19 mouse cellular contexts compared by ENCODE assay signal in the genomic region with DNA sequence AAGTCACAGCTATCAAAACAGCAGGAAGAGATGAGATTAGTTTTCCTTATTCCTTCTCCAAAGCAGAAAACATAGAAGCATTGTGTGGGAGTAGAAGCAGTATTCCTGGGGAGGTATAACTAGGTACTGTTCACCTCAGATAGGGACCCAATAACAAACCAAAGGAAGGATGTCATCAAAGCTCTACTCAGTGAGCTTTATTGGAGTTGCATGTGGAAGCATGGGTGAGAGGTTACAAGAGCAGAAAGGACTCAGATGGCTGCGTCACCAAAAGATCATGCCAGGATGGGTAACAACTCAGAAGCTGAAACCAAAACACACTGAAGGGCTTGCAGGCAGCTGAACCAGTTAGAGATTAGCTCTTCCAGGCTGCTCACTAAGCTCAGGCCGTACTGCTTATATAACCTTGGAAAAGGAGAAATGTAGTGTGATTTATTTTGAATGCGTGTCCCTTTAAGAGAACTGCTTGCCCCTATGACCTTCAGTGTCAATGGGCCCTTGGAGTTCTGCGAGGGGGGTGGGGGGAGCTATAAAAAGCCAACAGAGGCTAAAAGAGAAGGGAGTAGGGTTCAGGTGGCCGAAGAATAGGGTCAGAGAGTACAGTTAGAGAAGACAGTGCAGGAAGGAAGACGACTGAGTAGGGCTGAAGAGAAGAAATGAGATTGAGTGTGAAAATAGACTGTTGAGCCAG. TPM values are rescaled to one million over a fixed set of nuclear protein-coding genes. Genes with fewer than 3 reads are reported as not detected.
DNase-seq lines count a peak whose midpoint lies in the region; ATAC-seq lines count a peak whose summit lies in the region.
"Had no signal": no experiment of that assay in that cellular context is flagged by ENCODE, and none has a peak within 500 bp of the region (broad histone marks: within the 10 kb centered on the region; RNA-seq: fewer than 3 reads in every experiment).

No protein-coding gene starts in this region.

- H3K27me3 ChIP-seq in heart, embryonic 12.5 days (replicated peaks) = no peaks in the 10 kb centered on the region
- H3K27me3 ChIP-seq in lung, embryonic 15.5 days = no peaks in the 10 kb centered on the region
- H3K27me3 ChIP-seq: CH12.LX; hindbrain, embryonic 12.5 days; intestine, embryonic 15.5 days; limb, embryonic 12.5 days; megakaryocyte, embryonic 14.5 days; neural tube, embryonic 13.5 days had no signal

- intact Hi-C loops in heart, postnatal 36 days (cut with DNase I) = no loop called here

- no peak overlapping the region for H3K4me3 ChIP-seq in heart, embryonic 12.5 days
- H3K4me3 ChIP-seq in lung, embryonic 15.5 days = no peak overlapping the region
- H3K4me3 ChIP-seq: hindbrain, embryonic 12.5 days; intestine, embryonic 15.5 days; limb, embryonic 12.5 days; megakaryocyte, embryonic 14.5 days; neural tube, embryonic 13.5 days had no signal

- ATAC-seq in heart, embryonic 12.5 days (ENCODE audit: insufficient number of reproducible peaks, low FRiP score) = no peak
- peak; percentile 46; the same call in 1 of the 2 replicates for ATAC-seq in lung, embryonic 15.5 days (ENCODE audit: borderline replicate concordance, extremely low read depth, low FRiP score, low TSS enrichment)
- ATAC-seq: forebrain, embryonic 16.5 days; intestine, embryonic 15.5 days had no signal

- 0 out of 2 replicates have a peak overlapping the region, but pooled peaks have one; percentile 27 for H3K9ac ChIP-seq in heart, embryonic 12.5 days
- no peak overlapping the region for H3K9ac ChIP-seq in lung, embryonic 15.5 days
- H3K9ac ChIP-seq: hindbrain, embryonic 12.5 days; intestine, embryonic 15.5 days; limb, embryonic 12.5 days; neural tube, embryonic 13.5 days had no signal

- H3K27ac ChIP-seq in heart, embryonic 12.5 days (ENCODE audit: poor library complexity, severe bottlenecking) = peak overlapping the region; percentile 81
- H3K27ac ChIP-seq in lung, embryonic 15.5 days = peak overlapping the region; percentile 41; the same call in 1 of the 2 replicates
- H3K27ac ChIP-seq: hindbrain, embryonic 12.5 days; intestine, embryonic 15.5 days; limb, embryonic 12.5 days; neural tube, embryonic 13.5 days had no signal

- H3K4me2 ChIP-seq in heart, embryonic 12.5 days = peak overlapping the region; percentile 22
- no peak overlapping the region for H3K4me2 ChIP-seq in lung, embryonic 15.5 days
- H3K4me2 ChIP-seq: hindbrain, embryonic 12.5 days; intestine, embryonic 15.5 days; limb, embryonic 12.5 days; neural tube, embryonic 13.5 days had no signal

- peak; percentile 8 for DNase-seq in adrenal gland, postnatal 10 days
- no peak for DNase-seq in adrenal gland, postnatal 25 days
- no peak for DNase-seq in heart, postnatal 36 days
- DNase-seq in lung, postnatal 10 days = no peak
- peak; percentile 66 for DNase-seq in skeletal muscle tissue, adult 2 months (ENCODE audit: low read depth, low spot score)
- no peak for DNase-seq in spleen, postnatal 4 days (ENCODE audit: low spot score in 2 of 2)
- DNase-seq: cerebellum, postnatal 25 days; lung, adult 2 months; right cerebral cortex, postnatal 25 days; thymus, adult 2 months had no signal

- H3K36me3 ChIP-seq in heart, embryonic 12.5 days = peaks cover 37% of the 10 kb centered on the region
- peaks cover 41% of the 10 kb centered on the region for H3K36me3 ChIP-seq in lung, embryonic 15.5 days

- 36% methylated on average over 6 of the region's 6 CpGs for WGBS in heart, embryonic 12.5 days
- 48% methylated on average over 6 of the region's 6 CpGs for WGBS in lung, embryonic 15.5 days

- H3K4me1 ChIP-seq in heart, embryonic 12.5 days (replicated peaks) = peaks cover 9% of the 10 kb centered on the region
- no peaks in the 10 kb centered on the region for H3K4me1 ChIP-seq in lung, embryonic 15.5 days
- H3K4me1 ChIP-seq: hindbrain, embryonic 12.5 days; intestine, embryonic 15.5 days; limb, embryonic 12.5 days; megakaryocyte, embryonic 14.5 days; neural tube, embryonic 13.5 days had no signal

- H3K9me3 ChIP-seq in heart, embryonic 12.5 days (replicated peaks) = peaks cover 6% of the 10 kb centered on the region
- no peaks in the 10 kb centered on the region for H3K9me3 ChIP-seq in lung, embryonic 15.5 days
- H3K9me3 ChIP-seq: hindbrain, embryonic 12.5 days; intestine, embryonic 15.5 days had no signal

RNA-seq across cellular contexts. Expression of a gene that starts 9.5 kb away (rescaled TPM):
- total RNA-seq in adrenal gland, postnatal 10 days (2021) = 1 to 10 TPM; 6.6 to 8.1 TPM
- 6.8 and 7.7 TPM in 2 replicates for total RNA-seq in adrenal gland, postnatal 25 days (2021)
- 3.3 and 3.8 TPM in 2 replicates for polyA plus RNA-seq in heart, embryonic 12.5 days (2016; fragmentation: Nextera tagmentation; extraction: Ambion mirVana)
- total RNA-seq in heart, postnatal 36 days (2021) = 1 to 10 TPM; 6.1 to 9.9 TPM
- 4.7 and 5.1 TPM in 2 replicates for polyA plus RNA-seq in lung, embryonic 15.5 days (2015; fragmentation: Nextera tagmentation; extraction: Ambion mirVana)

RNA-seq across cellular contexts. Expression of a gene that starts 11.1 kb away (rescaled TPM):
- total RNA-seq in adrenal gland, postnatal 10 days (2021) = 10 to 100 TPM; 10.6 to 13.0 TPM
- total RNA-seq in adrenal gland, postnatal 25 days (2021) = 12.6 and 15.2 TPM in 2 replicates
- polyA plus RNA-seq in heart, embryonic 12.5 days (2016; fragmentation: Nextera tagmentation; extraction: Ambion mirVana) = 9.1 and 9.9 TPM in 2 replicates
- total RNA-seq in heart, postnatal 36 days (2021) = 1 to 10 TPM; 7.9 to 8.9 TPM
- 9.6 and 9.8 TPM in 2 replicates for polyA plus RNA-seq in lung, embryonic 15.5 days (2015; fragmentation: Nextera tagmentation; extraction: Ambion mirVana)

RNA-seq across cellular contexts. Expression of a gene that starts 36.4 kb away (rescaled TPM):
- total RNA-seq in adrenal gland, postnatal 10 days (2021) = 10 to 100 TPM in 1 of 2 experiments, 1 to 10 TPM in 1; 7.3 to 11.4 TPM
- total RNA-seq in adrenal gland, postnatal 25 days (2021) = 13.5 and 15.1 TPM in 2 replicates
- polyA plus RNA-seq in heart, embryonic 12.5 days (2016; fragmentation: Nextera tagmentation; extraction: Ambion mirVana) = 8.4 and 9.9 TPM in 2 replicates
- 1 to 10 TPM; 5.9 TPM for total RNA-seq in heart, postnatal 36 days (2021)
- 11.0 and 14.2 TPM in 2 replicates for polyA plus RNA-seq in lung, embryonic 15.5 days (2015; fragmentation: Nextera tagmentation; extraction: Ambion mirVana)

RNA-seq across cellular contexts. Expression of a gene that starts 57.7 kb away (rescaled TPM):
- 1 to 10 TPM; 3.6 to 4.3 TPM for total RNA-seq in adrenal gland, postnatal 10 days (2021)
- total RNA-seq in adrenal gland, postnatal 25 days (2021) = 5.8 and 6.5 TPM in 2 replicates
- polyA plus RNA-seq in heart, embryonic 12.5 days (2016; fragmentation: Nextera tagmentation; extraction: Ambion mirVana) = 4.4 and 4.6 TPM in 2 replicates
- 1 to 10 TPM; 2.9 TPM for total RNA-seq in heart, postnatal 36 days (2021)
- 6.4 and 6.6 TPM in 2 replicates for polyA plus RNA-seq in lung, embryonic 15.5 days (2015; fragmentation: Nextera tagmentation; extraction: Ambion mirVana)

Comparison
In these comparisons a context has a peak if more than half of its experiments do, and no peak if none do; other contexts are left out.
1. DNase-seq: peak in adrenal gland, postnatal 10 days (single experiment) and skeletal muscle tissue, adult 2 months (single experiment); none in adrenal gland, postnatal 25 days (single experiment), heart, postnatal 36 days (0 of 2), lung, postnatal 10 days (single experiment) and spleen, postnatal 4 days (0 of 2).